Comparison of ENCODE assay signal across 9 mouse cellular contexts in genomic region chr13:48668976-48669534, GRCm38 (mm10). TPM values are rescaled to one million over a fixed set of nuclear protein-coding genes. Genes with fewer than 3 reads are reported as not detected.
DNase-seq lines count a peak whose midpoint lies in the region; ATAC-seq and TF ChIP-seq lines count a peak whose summit lies in the region.
"Had no signal": no experiment of that assay in that cellular context is flagged by ENCODE, and none has a peak within 500 bp of the region (broad histone marks: within the 10 kb centered on the region; RNA-seq: fewer than 3 reads in every experiment).

No protein-coding gene starts in this region.

- no peaks in the 10 kb centered on the region for H3K36me3 ChIP-seq in megakaryocyte, embryonic 14.5 days (replicated peaks; ENCODE audit: low read length)
- H3K36me3 ChIP-seq in forebrain, embryonic 13.5 days (ENCODE audit: poor library complexity, severe bottlenecking), result no peaks in the 10 kb centered on the region
- H3K36me3 ChIP-seq in limb, embryonic 14.5 days (ENCODE audit: control insufficient read depth, insufficient read depth, low read length), result no peaks in the 10 kb centered on the region
- no peaks in the 10 kb centered on the region for H3K36me3 ChIP-seq in stomach, embryonic 16.5 days (ENCODE audit: control insufficient read depth, insufficient read depth, low read length)

- peak overlapping the region; percentile 43 for H3K4me2 ChIP-seq in forebrain, embryonic 13.5 days
- peak overlapping the region; percentile 40 for H3K4me2 ChIP-seq in limb, embryonic 14.5 days (replicated peaks; ENCODE audit: low read depth, low read length, severe bottlenecking)
- peak overlapping the region; percentile 63 for H3K4me2 ChIP-seq in stomach, embryonic 16.5 days (ENCODE audit: low read depth, low read length)

- ATAC-seq in megakaryocyte, adult 5-6 weeks (ENCODE audit: poor library complexity, severe bottlenecking), result no peak
- no peak for ATAC-seq in forebrain, embryonic 13.5 days
- no peak for ATAC-seq in limb, embryonic 14.5 days (ENCODE audit: low FRiP score, low read depth)
- ATAC-seq in stomach, embryonic 16.5 days (ENCODE audit: insufficient read depth, low FRiP score), result no peak

- no peak overlapping the region for H3K27ac ChIP-seq in forebrain, embryonic 13.5 days
- no peak overlapping the region for H3K27ac ChIP-seq in limb, embryonic 14.5 days (replicated peaks; ENCODE audit: low read depth, low read length)
- peak overlapping the region; percentile 84 for H3K27ac ChIP-seq in stomach, embryonic 16.5 days (ENCODE audit: low read length)

- H3K4me1 ChIP-seq in megakaryocyte, embryonic 14.5 days, result peaks cover 49% of the 10 kb centered on the region
- H3K4me1 ChIP-seq in forebrain, embryonic 13.5 days, result peaks cover 37% of the 10 kb centered on the region
- H3K4me1 ChIP-seq in limb, embryonic 14.5 days (ENCODE audit: control insufficient read depth, insufficient read depth, low read length), result peaks cover 10% of the 10 kb centered on the region; the same call in 1 of the 2 replicates
- H3K4me1 ChIP-seq in stomach, embryonic 16.5 days (ENCODE audit: control insufficient read depth, insufficient read depth, low read length), result peaks cover 20% of the 10 kb centered on the region

- TF ChIP-seq POLR2A in limb, embryonic 14.5 days (IDR thresholded peaks at IDR 0.05; ENCODE audit: borderline replicate concordance, extremely low read depth, insufficient read depth, insufficient read length), result no peak

- no peak overlapping the region for H3K9ac ChIP-seq in forebrain, embryonic 13.5 days
- H3K9ac ChIP-seq in limb, embryonic 14.5 days (ENCODE audit: low read depth, low read length, severe bottlenecking), result peak overlapping the region; percentile 25; the same call in 1 of the 2 replicates
- H3K9ac ChIP-seq in stomach, embryonic 16.5 days (ENCODE audit: low read length), result peak overlapping the region; percentile 77

- H3K4me3 ChIP-seq in megakaryocyte, embryonic 14.5 days (replicated peaks), result peak overlapping the region; percentile 85
- H3K4me3 ChIP-seq in forebrain, embryonic 13.5 days, result peak overlapping the region; percentile 20
- peak overlapping the region; percentile 26 for H3K4me3 ChIP-seq in limb, embryonic 14.5 days (replicated peaks; ENCODE audit: low read length)
- H3K4me3 ChIP-seq in stomach, embryonic 16.5 days (replicated peaks; ENCODE audit: low read length), result peak overlapping the region; percentile 46

- peaks cover 16% of the 10 kb centered on the region for H3K9me3 ChIP-seq in megakaryocyte, embryonic 14.5 days
- no peaks in the 10 kb centered on the region for H3K9me3 ChIP-seq in forebrain, embryonic 13.5 days (replicated peaks)
- H3K9me3 ChIP-seq in limb, embryonic 14.5 days (ENCODE audit: control insufficient read depth, low read length), result no peaks in the 10 kb centered on the region
- H3K9me3 ChIP-seq in stomach, embryonic 16.5 days (replicated peaks; ENCODE audit: control insufficient read depth, low read length), result no peaks in the 10 kb centered on the region

- peaks cover 95% of the 10 kb centered on the region for H3K27me3 ChIP-seq in megakaryocyte, embryonic 14.5 days (replicated peaks)
- H3K27me3 ChIP-seq in forebrain, embryonic 13.5 days, result peaks cover 96% of the 10 kb centered on the region
- H3K27me3 ChIP-seq in limb, embryonic 14.5 days (ENCODE audit: control insufficient read depth, insufficient read depth, low read length), result peaks cover 96% of the 10 kb centered on the region
- peaks cover 24% of the 10 kb centered on the region; the same call in 1 of the 2 replicates for H3K27me3 ChIP-seq in stomach, embryonic 16.5 days (ENCODE audit: control insufficient read depth, insufficient read depth, low read length)

- under 1% methylated on average over 34 of the region's 34 CpGs for WGBS in forebrain, embryonic 13.5 days
- 1% methylated on average over 34 of the region's 34 CpGs for WGBS in limb, embryonic 14.5 days
- WGBS in stomach, embryonic 16.5 days, result 2% methylated on average over 34 of the region's 34 CpGs

- no peak for DNase-seq in limb, embryonic 14.5 days (ENCODE audit: low spot score)
- no peak for DNase-seq in gastrocnemius, postnatal 36 days
- no peak for DNase-seq in urinary bladder, postnatal 14 days (ENCODE audit: low spot score)

- intact Hi-C loops in gastrocnemius, postnatal 36 days (cut with DNase I), result loop anchor here (10.0 kb wide), 1 partner anchor 506 kb away; no protein-coding TSS in a partner anchor

RNA-seq across cellular contexts. Expression of gene Barx1, which starts 6.3 kb away (rescaled TPM):
- polyA plus RNA-seq in megakaryocyte, embryonic 14.5 days (2012; ENCODE audit: insufficient read depth, low replicate concordance), result not detected in 2 replicates
- total RNA-seq in megakaryocyte, adult 5-6 weeks (2015), result not detected in 2 replicates
- total RNA-seq in megakaryocyte, adult 5-6 weeks (2017), result not detected in 2 replicates
- not detected in 2 replicates for polyA plus RNA-seq in forebrain, embryonic 13.5 days (2015; fragmentation: Nextera tagmentation; extraction: Ambion mirVana)
- polyA plus RNA-seq in limb, embryonic 14.5 days (2012; rRNA removed), result 10.0 and 11.3 TPM in 2 replicates
- polyA plus RNA-seq in limb, embryonic 14.5 days (2014; fragmentation: Nextera tagmentation; extraction: Ambion mirVana), result 5.4 and 8.7 TPM in 2 replicates
- 47.1 and 58.4 TPM in 2 replicates for polyA plus RNA-seq in stomach, embryonic 16.5 days (2015; fragmentation: Nextera tagmentation; extraction: Ambion mirVana)
- not detected for total RNA-seq in gastrocnemius, postnatal 36 days (2021)
- total RNA-seq: adrenal gland, postnatal 36 days; left cerebral cortex, adult 18-20 months had no signal

RNA-seq across cellular contexts. Expression of gene Ptpdc1, which starts 43.6 kb away (rescaled TPM):
- polyA plus RNA-seq in megakaryocyte, embryonic 14.5 days (2012; ENCODE audit: insufficient read depth, low replicate concordance), result 0.62 TPM in 1 of 2 replicates, not detected in the other
- 1.6 and 1.9 TPM in 2 replicates for total RNA-seq in megakaryocyte, adult 5-6 weeks (2015)
- total RNA-seq in megakaryocyte, adult 5-6 weeks (2017), result 1.1 and 1.8 TPM in 2 replicates
- 13.0 and 13.4 TPM in 2 replicates for polyA plus RNA-seq in forebrain, embryonic 13.5 days (2015; fragmentation: Nextera tagmentation; extraction: Ambion mirVana)
- 16.3 and 16.7 TPM in 2 replicates for polyA plus RNA-seq in limb, embryonic 14.5 days (2012; rRNA removed)
- 20.2 and 21.3 TPM in 2 replicates for polyA plus RNA-seq in limb, embryonic 14.5 days (2014; fragmentation: Nextera tagmentation; extraction: Ambion mirVana)
- 8.5 and 9.3 TPM in 2 replicates for polyA plus RNA-seq in stomach, embryonic 16.5 days (2015; fragmentation: Nextera tagmentation; extraction: Ambion mirVana)
- total RNA-seq in gastrocnemius, postnatal 36 days (2021), result 1 to 10 TPM; 3.4 to 3.8 TPM

Comparison
In these comparisons a context has a peak if more than half of its experiments do, and no peak if none do; other contexts are left out.
1. H3K4me3 ChIP-seq: peak in every context shown above with its lines; median percentile 85 in megakaryocyte, embryonic 14.5 days; 46 in stomach, embryonic 16.5 days; 26 in limb, embryonic 14.5 days; 20 in forebrain, embryonic 13.5 days.